21 mouse cellular contexts compared by ENCODE assay signal in genomic region chr13:24036150-24036549, GRCm38 (mm10). TPM values are rescaled to one million over a fixed set of nuclear protein-coding genes. Genes with fewer than 3 reads are reported as not detected.
DNase-seq lines count a peak whose midpoint lies in the region; ATAC-seq and TF ChIP-seq lines count a peak whose summit lies in the region.
"Had no signal": no experiment of that assay in that cellular context is flagged by ENCODE, and none has a peak within 500 bp of the region (broad histone marks: within the 10 kb centered on the region; RNA-seq: fewer than 3 reads in every experiment).

No protein-coding gene starts in this region.

- no peaks in the 10 kb centered on the region for H3K27me3 ChIP-seq in heart, embryonic 15.5 days
- no peaks in the 10 kb centered on the region for H3K27me3 ChIP-seq in lung, postnatal 0 days (replicated peaks; ENCODE audit: insufficient read depth, low read length)
- H3K27me3 ChIP-seq in liver, embryonic 14.5 days (ENCODE audit: control insufficient read depth, insufficient read depth, low read length) = peaks cover 2% of the 10 kb centered on the region; the same call in 1 of the 2 replicates

- H3K9me3 ChIP-seq in heart, embryonic 15.5 days (replicated peaks) = no peaks in the 10 kb centered on the region
- H3K9me3 ChIP-seq in lung, postnatal 0 days (ENCODE audit: low read length) = no peaks in the 10 kb centered on the region
- no peaks in the 10 kb centered on the region for H3K9me3 ChIP-seq in liver, embryonic 14.5 days (ENCODE audit: control insufficient read depth, low read length)
- H3K9me3 ChIP-seq: G1E; limb, embryonic 10.5 days had no signal

- no peaks in the 10 kb centered on the region for H3K36me3 ChIP-seq in heart, embryonic 15.5 days
- no peaks in the 10 kb centered on the region for H3K36me3 ChIP-seq in lung, postnatal 0 days (ENCODE audit: insufficient read depth, low read length)
- no peaks in the 10 kb centered on the region for H3K36me3 ChIP-seq in liver, embryonic 14.5 days (replicated peaks; ENCODE audit: control insufficient read depth, insufficient read depth, low read depth)
- H3K36me3 ChIP-seq: G1E had no signal

- peak overlapping the region; percentile 3; the same call in 1 of the 2 replicates for H3K4me3 ChIP-seq in heart, embryonic 15.5 days
- H3K4me3 ChIP-seq in lung, postnatal 0 days (ENCODE audit: low read depth, low read length) = no peak overlapping the region
- no peak overlapping the region for H3K4me3 ChIP-seq in lung, adult 2 months (replicated peaks; ENCODE audit: extremely low read depth, low read depth, low read length)
- no peak overlapping the region for H3K4me3 ChIP-seq in liver, embryonic 14.5 days (ENCODE audit: insufficient read depth in 1 of 2, low read depth in 2 of 2, low read length in 2 of 2)
- H3K4me3 ChIP-seq: layer of hippocampus, adult 2 months; limb, embryonic 10.5 days had no signal

- peak overlapping the region; percentile 24 for H3K4me2 ChIP-seq in heart, embryonic 15.5 days
- 0 out of 2 replicates have a peak overlapping the region, but pooled peaks have one; percentile 8 for H3K4me2 ChIP-seq in lung, postnatal 0 days (replicated peaks; ENCODE audit: low read depth, low read length)
- H3K4me2 ChIP-seq in liver, embryonic 14.5 days (ENCODE audit: low read depth) = 0 out of 2 replicates have a peak overlapping the region, but pooled peaks have one; percentile 20

- no peak for ATAC-seq in heart, embryonic 15.5 days (replicated peaks; ENCODE audit: insufficient number of reproducible peaks, insufficient read depth, low FRiP score, low read depth)
- no peak for ATAC-seq in lung, postnatal 0 days
- ATAC-seq in liver, embryonic 14.5 days (ENCODE audit: insufficient read depth) = no peak
- ATAC-seq: forebrain, embryonic 16.5 days; inflammation-experienced regulatory T-cells, adult 6 months had no signal

- DNase-seq in heart, postnatal 10 days = no peak
- no peak for DNase-seq in lung, postnatal 0 days (ENCODE audit: low spot score)
- DNase-seq in lung, adult 2 months = no peak
- DNase-seq in liver, embryonic 14.5 days (ENCODE audit: low read depth in 3 of 3, low spot score in 3 of 3) = no peak
- no peak for DNase-seq in adrenal gland, adult 2 months
- DNase-seq in adipocyte (ENCODE audit: low spot score) = no peak
- DNase-seq: adrenal gland, postnatal 25 days; cerebellum, adult 9-11 months; lung, postnatal 4 days; midbrain, embryonic 14.5 days; right cerebral cortex, postnatal 25 days; thymus, adult 18-20 months had no signal

- H3K9ac ChIP-seq in heart, embryonic 15.5 days = no peak overlapping the region
- H3K9ac ChIP-seq in lung, postnatal 0 days (replicated peaks; ENCODE audit: low read depth) = no peak overlapping the region
- no peak overlapping the region for H3K9ac ChIP-seq in liver, embryonic 14.5 days (replicated peaks)

- no peak for TF ChIP-seq CTCF in lung, postnatal 0 days (IDR thresholded peaks at IDR 0.05)
- no peak for TF ChIP-seq CTCF in lung, adult 2 months (IDR thresholded peaks at IDR 0.05; ENCODE audit: insufficient read depth, low read length)
- no peak for TF ChIP-seq CTCF in liver, embryonic 14.5 days (IDR thresholded peaks at IDR 0.05; ENCODE audit: low read depth)

- 56% methylated on average over 18 of the region's 18 CpGs for WGBS in heart, embryonic 15.5 days
- 81% methylated on average over 18 of the region's 18 CpGs for WGBS in lung, postnatal 0 days
- 72% methylated on average over 18 of the region's 18 CpGs for WGBS in lung, adult 2 months
- 38% methylated on average over 18 of the region's 18 CpGs for WGBS in liver, embryonic 14.5 days (ENCODE audit: insufficient replicate concordance)

- intact Hi-C loops in heart, postnatal 10 days (cut with DNase I) = no loop called here

- no peak for TF ChIP-seq POLR2A in lung, adult 2 months (IDR thresholded peaks at IDR 0.05; ENCODE audit: borderline replicate concordance, extremely low read depth, low read depth, low read length)

- H3K4me1 ChIP-seq in heart, embryonic 15.5 days (replicated peaks) = 0 out of 2 replicates have a peak, but pooled peaks cover 2% of the 10 kb centered on the region
- no peaks in the 10 kb centered on the region for H3K4me1 ChIP-seq in lung, postnatal 0 days (ENCODE audit: insufficient read depth, low read depth, low read length)
- H3K4me1 ChIP-seq in lung, adult 2 months (ENCODE audit: control insufficient read depth, insufficient read depth, low read length) = peaks cover 4% of the 10 kb centered on the region
- H3K4me1 ChIP-seq in liver, embryonic 14.5 days (replicated peaks; ENCODE audit: control insufficient read depth in 2 of 2, insufficient read depth in 2 of 2, low read length in 1 of 2) = peaks cover 0 to 5% of the 10 kb centered on the region in 2 experiments; a peak in 1 of 4 replicates
- H3K4me1 ChIP-seq: limb, embryonic 10.5 days had no signal

- TF ChIP-seq EP300 in lung, postnatal 0 days (IDR thresholded peaks at IDR 0.05) = no peak
- TF ChIP-seq EP300 in liver, embryonic 14.5 days (IDR thresholded peaks at IDR 0.05; ENCODE audit: low read depth) = no peak

- no peak overlapping the region for H3K27ac ChIP-seq in heart, embryonic 15.5 days
- H3K27ac ChIP-seq in lung, postnatal 0 days (ENCODE audit: low read length) = no peak overlapping the region
- H3K27ac ChIP-seq in liver, embryonic 14.5 days = no peak overlapping the region
- H3K27ac ChIP-seq: layer of hippocampus, adult 2 months; limb, embryonic 10.5 days had no signal

RNA-seq across cellular contexts. Expression of gene Scgn, which starts 45.1 kb away (rescaled TPM):
- polyA plus RNA-seq in heart, embryonic 15.5 days (2015; fragmentation: Nextera tagmentation; extraction: Ambion mirVana) = not detected in 2 replicates
- total RNA-seq in heart, postnatal 10 days (2021) = not detected
- polyA plus RNA-seq in lung, postnatal 0 days (2015; fragmentation: Nextera tagmentation; extraction: Ambion mirVana) = not detected in 2 replicates
- not detected in 2 replicates for polyA plus RNA-seq in lung, adult 2 months (2012; rRNA removed)
- polyA plus RNA-seq in liver, embryonic 14.5 days (2012; rRNA removed) = not detected in 2 replicates
- not detected in 2 replicates for polyA plus RNA-seq in liver, embryonic 14.5 days (2014; fragmentation: Nextera tagmentation; extraction: Ambion mirVana)
- total RNA-seq in adrenal gland, adult 2 months (2021) = 1 to 10 TPM; 1.8 to 4.6 TPM
- polyA plus RNA-seq in adrenal gland, adult 2 months (2012; rRNA removed) = 0.66 and 0.73 TPM in 2 replicates
- total RNA-seq: G1E; gastrocnemius, adult 18-20 months; hematopoietic stem cell, adult 5-6 weeks; left cerebral cortex, adult 18-20 months had no signal
- polyA plus RNA-seq: G1E; inflammation-experienced regulatory T-cells, adult 6 months; limb, embryonic 10.5 days had no signal
